In the genomic region with DNA sequence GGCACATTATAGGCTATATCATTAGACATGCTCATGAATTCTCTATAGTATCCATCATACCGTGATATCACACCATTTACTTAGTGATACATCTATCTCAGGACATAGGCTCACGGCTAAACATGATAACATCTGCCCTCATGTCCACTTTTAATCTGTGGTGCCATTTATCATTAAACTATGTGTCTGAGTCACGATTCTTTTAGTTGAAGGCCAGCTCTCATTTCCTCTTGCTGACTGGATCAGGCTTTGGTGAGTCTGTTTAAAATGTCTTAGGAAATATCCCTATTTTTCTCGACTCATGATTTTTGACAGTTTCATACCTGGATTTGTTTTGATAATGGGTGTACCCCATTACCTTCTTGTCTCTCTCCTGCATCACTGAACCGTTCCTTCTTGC, we compare ENCODE assay signal across 8 mouse cellular contexts. TPM values are rescaled to one million over a fixed set of nuclear protein-coding genes. Genes with fewer than 3 reads are reported as not detected.
DNase-seq lines count a peak whose midpoint lies in the region; ATAC-seq and TF ChIP-seq lines count a peak whose summit lies in the region.

Gene Hcfc2, plus strand, starts transcription at position 205 of the 400 bp plus-strand sequence.

- no peaks in the 10 kb centered on the region for H3K36me3 ChIP-seq in lung, embryonic 15.5 days
- peaks cover under 1% of the 10 kb centered on the region; the same call in 1 of the 2 replicates for H3K36me3 ChIP-seq in embryonic facial prominence, embryonic 14.5 days (ENCODE audit: control insufficient read depth, insufficient read depth, low read length)
- no peaks in the 10 kb centered on the region for H3K36me3 ChIP-seq in limb, embryonic 11.5 days (ENCODE audit: control insufficient read depth, insufficient read depth, low read length)
- H3K36me3 ChIP-seq in small intestine, adult 2 months (ENCODE audit: control insufficient read depth, insufficient read depth, low read length) = no peaks in the 10 kb centered on the region

- WGBS in lung, embryonic 15.5 days = 54% methylated on average over 5 of the region's 5 CpGs
- WGBS in lung, adult 2 months = 42% methylated on average over 5 of the region's 5 CpGs
- WGBS in embryonic facial prominence, embryonic 14.5 days = 77% methylated on average over 5 of the region's 5 CpGs
- WGBS in limb, embryonic 11.5 days = 81% methylated on average over 5 of the region's 5 CpGs
- WGBS in small intestine, adult 2 months = 66% methylated on average over 5 of the region's 5 CpGs

- H3K9ac ChIP-seq in lung, embryonic 15.5 days = no peak within 1 kb of the TSS
- H3K9ac ChIP-seq in embryonic facial prominence, embryonic 14.5 days (ENCODE audit: low read depth, low read length) = no peak within 1 kb of the TSS
- H3K9ac ChIP-seq in limb, embryonic 11.5 days (ENCODE audit: low read length) = no peak within 1 kb of the TSS

- H3K27ac ChIP-seq in lung, embryonic 15.5 days = peak within 1 kb of the TSS; percentile 47
- no peak within 1 kb of the TSS for H3K27ac ChIP-seq in embryonic facial prominence, embryonic 14.5 days (replicated peaks; ENCODE audit: low read depth, low read length)
- no peak within 1 kb of the TSS for H3K27ac ChIP-seq in limb, embryonic 11.5 days (replicated peaks; ENCODE audit: low read depth, low read length)
- H3K27ac ChIP-seq in small intestine, adult 2 months (ENCODE audit: insufficient read depth, low read depth, low read length) = 0 out of 2 replicates have a peak within 1 kb of the TSS, but pooled peaks have one; percentile 5

- TF ChIP-seq POLR2A in lung, adult 2 months (IDR thresholded peaks at IDR 0.05; ENCODE audit: borderline replicate concordance, extremely low read depth, low read depth, low read length) = no peak
- no peak for TF ChIP-seq POLR2A in small intestine, adult 2 months (IDR thresholded peaks at IDR 0.05; ENCODE audit: low read depth, low read length)

- H3K4me1 ChIP-seq in lung, embryonic 15.5 days = peaks cover 28% of the 10 kb centered on the region
- H3K4me1 ChIP-seq in lung, adult 2 months (ENCODE audit: control insufficient read depth, insufficient read depth, low read length) = peaks cover 8% of the 10 kb centered on the region
- H3K4me1 ChIP-seq in embryonic facial prominence, embryonic 14.5 days (ENCODE audit: control insufficient read depth, insufficient read depth, low read length) = peaks cover 21% of the 10 kb centered on the region
- H3K4me1 ChIP-seq in limb, embryonic 11.5 days (ENCODE audit: control insufficient read depth, insufficient read depth, low read length) = peaks cover under 1% of the 10 kb centered on the region; the same call in 1 of the 2 replicates
- H3K4me1 ChIP-seq in small intestine, adult 2 months (ENCODE audit: control insufficient read depth, insufficient read depth, insufficient read length, low read length) = peaks cover 13% of the 10 kb centered on the region

- DNase-seq in lung, adult 2 months = no peak
- no peak for DNase-seq in embryonic facial prominence, embryonic 14.5 days (ENCODE audit: low spot score)
- no peak for DNase-seq in heart, postnatal 10 days
- no peak for DNase-seq in limb, embryonic 11.5 days (ENCODE audit: low spot score)
- DNase-seq in thymus, postnatal 10 days (ENCODE audit: low spot score in 2 of 2) = no peak
- no peak for DNase-seq in spleen, adult 18-20 months

- TF ChIP-seq CTCF in lung, adult 2 months (IDR thresholded peaks at IDR 0.05; ENCODE audit: insufficient read depth, low read length) = no peak
- TF ChIP-seq CTCF in small intestine, adult 2 months (IDR thresholded peaks at IDR 0.05; ENCODE audit: extremely low read depth, insufficient read length, insufficient replicate concordance, low read depth, low read length) = no peak

- intact Hi-C loops in heart, postnatal 10 days (cut with DNase I) = loop anchor here (5.0 kb wide), 1 partner anchor 166 kb away; no protein-coding TSS in a partner anchor

- no peak for ATAC-seq in lung, embryonic 15.5 days (ENCODE audit: borderline replicate concordance, extremely low read depth, low FRiP score, low TSS enrichment)
- no peak for ATAC-seq in embryonic facial prominence, embryonic 14.5 days (ENCODE audit: low read depth)
- no peak for ATAC-seq in limb, embryonic 11.5 days (ENCODE audit: insufficient number of reproducible peaks, low FRiP score, low TSS enrichment, low read depth)

- no peak within 1 kb of the TSS for H3K4me2 ChIP-seq in lung, embryonic 15.5 days
- H3K4me2 ChIP-seq in embryonic facial prominence, embryonic 14.5 days (ENCODE audit: low read depth, low read length) = no peak within 1 kb of the TSS
- H3K4me2 ChIP-seq in limb, embryonic 11.5 days (ENCODE audit: low read depth, severe bottlenecking) = no peak within 1 kb of the TSS

- no peak within 1 kb of the TSS for H3K4me3 ChIP-seq in lung, embryonic 15.5 days
- no peak within 1 kb of the TSS for H3K4me3 ChIP-seq in lung, adult 2 months (replicated peaks; ENCODE audit: extremely low read depth, low read depth, low read length)
- H3K4me3 ChIP-seq in embryonic facial prominence, embryonic 14.5 days (ENCODE audit: low read depth, low read length) = no peak within 1 kb of the TSS
- H3K4me3 ChIP-seq in limb, embryonic 11.5 days (ENCODE audit: low read depth, low read length) = no peak within 1 kb of the TSS
- H3K4me3 ChIP-seq in small intestine, adult 2 months (ENCODE audit: low read depth, low read length) = no peak within 1 kb of the TSS

- no peaks in the 10 kb centered on the region for H3K9me3 ChIP-seq in lung, embryonic 15.5 days
- no peaks in the 10 kb centered on the region for H3K9me3 ChIP-seq in embryonic facial prominence, embryonic 14.5 days (ENCODE audit: control insufficient read depth, low read length)
- H3K9me3 ChIP-seq in limb, embryonic 11.5 days (ENCODE audit: control insufficient read depth, low read length) = no peaks in the 10 kb centered on the region

- no peaks in the 10 kb centered on the region for H3K27me3 ChIP-seq in lung, embryonic 15.5 days
- H3K27me3 ChIP-seq in embryonic facial prominence, embryonic 14.5 days (replicated peaks; ENCODE audit: control insufficient read depth, insufficient read depth, low read length) = no peaks in the 10 kb centered on the region
- H3K27me3 ChIP-seq in limb, embryonic 11.5 days (ENCODE audit: control insufficient read depth, insufficient read depth, low read length) = no peaks in the 10 kb centered on the region
- no peaks in the 10 kb centered on the region for H3K27me3 ChIP-seq in small intestine, adult 2 months (ENCODE audit: control insufficient read depth, insufficient read depth, low read length)

RNA-seq across cellular contexts. Expression of gene Hcfc2, which starts in this region (rescaled TPM):
- 32.1 and 37.3 TPM in 2 replicates for polyA plus RNA-seq in lung, embryonic 15.5 days (2015; fragmentation: Nextera tagmentation; extraction: Ambion mirVana)
- 6.9 and 9.3 TPM in 2 replicates for polyA plus RNA-seq in lung, adult 2 months (2012; rRNA removed)
- polyA plus RNA-seq in embryonic facial prominence, embryonic 14.5 days (2014; fragmentation: Nextera tagmentation; extraction: Ambion mirVana) = 45.0 and 49.4 TPM in 2 replicates
- total RNA-seq in heart, postnatal 10 days (2021) = 10 to 100 TPM; 30.1 to 38.4 TPM
- 32.2 and 33.6 TPM in 2 replicates for polyA plus RNA-seq in limb, embryonic 11.5 days (2014; fragmentation: Nextera tagmentation; extraction: Ambion mirVana)
- 3.1 and 5.0 TPM in 2 replicates for polyA plus RNA-seq in small intestine, adult 2 months (2012; rRNA removed)

Comparison
In these comparisons a context has a peak if more than half of its experiments do, and no peak if none do; other contexts are left out.
1. H3K27ac ChIP-seq: peak in lung, embryonic 15.5 days (single experiment) and small intestine, adult 2 months (single experiment); none in embryonic facial prominence, embryonic 14.5 days (single experiment) and limb, embryonic 11.5 days (single experiment).